Mouse (Mus musculus): ENCODE results near the gene Rgma. TPM values are rescaled to one million over a fixed set of nuclear protein-coding genes. Genes with fewer than 3 reads are reported as not detected.

Gene Rgma
- polyA plus RNA-seq, 1 experiment = 14.5 TPM

GRCm38 (mm10) chr7:73388866-73389265 lies 13.6 kb downstream of the Rgma start:
- no peak overlapping the region for H3K27ac ChIP-seq (replicated peaks; ENCODE audit: low read depth, low read length)
- H3K4me3 ChIP-seq (ENCODE audit: insufficient read depth, low read depth, low read length) = no peak overlapping the region
- H3K4me1 ChIP-seq (ENCODE audit: control insufficient read depth, insufficient read depth, insufficient read length, low read length) = peaks cover 6% of the 10 kb centered on the region

- H3K4me3 ChIP-seq (ENCODE audit: insufficient read depth, low read depth, low read length) = no peak overlapping the region
- H3K4me1 ChIP-seq (ENCODE audit: control insufficient read depth, insufficient read depth, insufficient read length, low read length) = peaks cover 6% of the 10 kb centered on the region
- H3K27ac ChIP-seq (replicated peaks; ENCODE audit: low read depth, low read length) = no peak overlapping the region
Observed at GRCm38 (mm10) chr7:73389419-73389818, 14.1 kb downstream of the Rgma start.

GRCm38 (mm10) chr7:73389871-73390294 lies 14.6 kb downstream of the Rgma start:
- H3K27ac ChIP-seq (replicated peaks; ENCODE audit: low read depth, low read length) = no peak overlapping the region

GRCm38 (mm10) chr7:73390426-73391001 lies 15.2 kb downstream of the Rgma start:
- Histone ChIP-seq H3K4me3 (ENCODE audit: insufficient read depth, low read depth, low read length) (peak overlapping the region; percentile 41), H3K27ac (replicated peaks; ENCODE audit: low read depth, low read length) (no peak overlapping the region), H3K4me1 (ENCODE audit: control insufficient read depth, insufficient read depth, insufficient read length, low read length) (peaks cover 6% of the 10 kb centered on the region)

More at GRCm38 (mm10) chr7:73389871-73390294, 14.6 kb downstream of the Rgma start:
- H3K4me1 ChIP-seq (ENCODE audit: control insufficient read depth, insufficient read depth, insufficient read length, low read length) = peaks cover 6% of the 10 kb centered on the region
- no peak overlapping the region for H3K4me3 ChIP-seq (ENCODE audit: insufficient read depth, low read depth, low read length)

- Histone ChIP-seq H3K4me3 (ENCODE audit: insufficient read depth, low read depth, low read length) (peak overlapping the region; percentile 74), H3K4me1 (ENCODE audit: control insufficient read depth, insufficient read depth, insufficient read length, low read length) (peaks cover 6% of the 10 kb centered on the region), H3K27ac (replicated peaks; ENCODE audit: low read depth, low read length) (peak overlapping the region; percentile 53)
Observed at GRCm38 (mm10) chr7:73391002-73391517, 15.8 kb downstream of the Rgma start.

- H3K27ac ChIP-seq (replicated peaks; ENCODE audit: low read depth, low read length) = peak overlapping the region; percentile 53
Observed at GRCm38 (mm10) chr7:73391518-73392321, 16.4 kb downstream of the Rgma start.

GRCm38 (mm10) chr7:73392359-73392758 lies 17.1 kb downstream of the Rgma start:
- Histone ChIP-seq H3K4me3 (ENCODE audit: insufficient read depth, low read depth, low read length) (peak overlapping the region; percentile 74), H3K27ac (replicated peaks; ENCODE audit: low read depth, low read length) (peak overlapping the region; percentile 7; the same call in 1 of the 2 replicates)

More at GRCm38 (mm10) chr7:73391518-73392321, 16.4 kb downstream of the Rgma start:
- H3K4me3 ChIP-seq (ENCODE audit: insufficient read depth, low read depth, low read length) = peak overlapping the region; percentile 74
- H3K4me1 ChIP-seq (ENCODE audit: control insufficient read depth, insufficient read depth, insufficient read length, low read length) = peaks cover 6% of the 10 kb centered on the region

GRCm38 (mm10) chr7:73393307-73394012 lies 18.2 kb downstream of the Rgma start:
- Histone ChIP-seq H3K4me1 (ENCODE audit: control insufficient read depth, insufficient read depth, insufficient read length, low read length) (peaks cover 10% of the 10 kb centered on the region), H3K27ac (replicated peaks; ENCODE audit: low read depth, low read length) (no peak overlapping the region), H3K4me3 (ENCODE audit: insufficient read depth, low read depth, low read length) (peak overlapping the region; percentile 21; the same call in 1 of the 2 replicates)

More at GRCm38 (mm10) chr7:73392359-73392758, 17.1 kb downstream of the Rgma start:
- H3K4me1 ChIP-seq (ENCODE audit: control insufficient read depth, insufficient read depth, insufficient read length, low read length) = peaks cover 6% of the 10 kb centered on the region

GRCm38 (mm10) chr7:73394013-73394409 lies 18.7 kb downstream of the Rgma start:
- Histone ChIP-seq H3K27ac (replicated peaks; ENCODE audit: low read depth, low read length) (no peak overlapping the region), H3K4me1 (ENCODE audit: control insufficient read depth, insufficient read depth, insufficient read length, low read length) (peaks cover 13% of the 10 kb centered on the region), H3K4me3 (ENCODE audit: insufficient read depth, low read depth, low read length) (no peak overlapping the region)

- Histone ChIP-seq H3K4me3 (ENCODE audit: insufficient read depth, low read depth, low read length) (0 out of 2 replicates have a peak overlapping the region, but pooled peaks have one; percentile 29), H3K4me1 (ENCODE audit: control insufficient read depth, insufficient read depth, insufficient read length, low read length) (peaks cover 9% of the 10 kb centered on the region), H3K27ac (replicated peaks; ENCODE audit: low read depth, low read length) (no peak overlapping the region)
Observed at GRCm38 (mm10) chr7:73398319-73398718, 23.0 kb downstream of the Rgma start.

- peak overlapping the region; percentile 29; the same call in 1 of the 2 replicates for H3K4me3 ChIP-seq (ENCODE audit: insufficient read depth, low read depth, low read length)
- H3K4me1 ChIP-seq (ENCODE audit: control insufficient read depth, insufficient read depth, insufficient read length, low read length) = peaks cover 9% of the 10 kb centered on the region
- H3K27ac ChIP-seq (replicated peaks; ENCODE audit: low read depth, low read length) = no peak overlapping the region
Observed at GRCm38 (mm10) chr7:73398806-73399442, 23.6 kb downstream of the Rgma start.

GRCm38 (mm10) chr7:73399501-73400044 lies 24.3 kb downstream of the Rgma start:
- H3K27ac ChIP-seq (replicated peaks; ENCODE audit: low read depth, low read length) = no peak overlapping the region
- peaks cover 9% of the 10 kb centered on the region for H3K4me1 ChIP-seq (ENCODE audit: control insufficient read depth, insufficient read depth, insufficient read length, low read length)
- H3K4me3 ChIP-seq (ENCODE audit: insufficient read depth, low read depth, low read length) = peak overlapping the region; percentile 17

- Histone ChIP-seq H3K4me1 (ENCODE audit: control insufficient read depth, insufficient read depth, insufficient read length, low read length) (peaks cover 9% of the 10 kb centered on the region), H3K4me3 (ENCODE audit: insufficient read depth, low read depth, low read length) (no peak overlapping the region), H3K27ac (replicated peaks; ENCODE audit: low read depth, low read length) (no peak overlapping the region)
Observed at GRCm38 (mm10) chr7:73400051-73400916, 25.0 kb downstream of the Rgma start.

Data from brown adipose tissue, adult 24 weeks (tissue).